Mouse (Mus musculus) olfactory bulb, adult 2 months (tissue): ENCODE results near the gene Gm11027.

ENCODE experiments used
- CTCF ChIP-seq: fragments of 200-500 bp; IDR thresholded peaks from 2 replicates; pipeline ENCODE4 v1.5.1; 2012; ENCODE audit warnings: low read depth, mild to moderate bottlenecking, low read length, moderate library complexity; ENCODE audit not compliant: insufficient read depth
- POLR2A ChIP-seq: fragments of 200-500 bp; IDR thresholded peaks from 2 replicates; pipeline ENCODE4 v1.6.1; 2012; ENCODE audit warnings: mild to moderate bottlenecking, low read depth, low read length, moderate library complexity; ENCODE audit not compliant: insufficient read depth

DNA sequence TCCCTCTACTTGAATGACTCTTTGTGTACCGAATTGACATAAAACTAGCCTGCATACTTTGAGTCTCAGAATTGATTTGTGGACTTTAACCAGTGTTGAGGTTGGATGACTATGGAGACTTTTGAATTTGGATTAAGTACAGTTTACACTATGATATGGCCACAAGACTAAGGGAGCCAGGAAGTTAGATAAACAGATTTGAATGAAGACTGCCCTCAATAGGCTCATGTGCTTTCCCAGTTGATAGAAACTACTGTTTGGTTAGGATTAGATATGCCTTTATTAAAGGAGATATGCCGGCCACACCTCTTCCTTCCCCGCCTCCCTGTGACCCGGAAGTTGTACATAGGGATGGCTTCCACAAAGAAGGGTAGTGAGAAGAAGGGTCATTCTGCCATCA, 445 bp downstream of the Gm11027 start:
- TF ChIP-seq CTCF = no peak
- TF ChIP-seq POLR2A = no peak
